Mouse (Mus musculus) forebrain, embryonic 16.5 days (tissue): ENCODE measurements around the gene Capn10. TPM values are rescaled to one million over a fixed set of nuclear protein-coding genes. Genes with fewer than 3 reads are reported as not detected.

ENCODE experiments used
- ATAC-seq: fragments of 200-750 bp; cut with Nextera tagmentation; 2 replicates; pipeline ENCODE4 v1.8.0; 2017; ENCODE audit warnings: mild to moderate bottlenecking, moderate library complexity
- H3K27ac ChIP-seq: fragments of 300-500 bp; sonication (generic); 2 replicates; pipeline ENCODE4 v1.5.1; 2014; ENCODE audit warnings: low read length, control low read depth
- H3K27me3 ChIP-seq: fragments of 300-500 bp; sonication (generic); replicated peaks from 2 replicates; pipeline ENCODE4 v1.6.1; 2014; ENCODE audit warnings: low read length; ENCODE audit not compliant: control insufficient read depth, insufficient read depth
- H3K36me3 ChIP-seq: fragments of 300-500 bp; sonication (generic); 2 replicates; pipeline ENCODE4 v1.6.1; 2014; ENCODE audit not compliant: control insufficient read depth, insufficient read depth
- H3K4me1 ChIP-seq: fragments of 300-500 bp; sonication (generic); replicated peaks from 2 replicates; pipeline ENCODE4 v1.6.1; 2014; ENCODE audit warnings: low read length; ENCODE audit not compliant: control insufficient read depth, insufficient read depth
- H3K4me2 ChIP-seq: fragments of 300-500 bp; sonication (generic); 2 replicates; pipeline ENCODE4 v1.6.1; 2014; ENCODE audit warnings: mild to moderate bottlenecking, low read length, control low read depth
- H3K4me3 ChIP-seq: fragments of 300-500 bp; sonication (generic); replicated peaks from 2 replicates; pipeline ENCODE4 v1.5.1; 2014; ENCODE audit warnings: mild to moderate bottlenecking, low read length, control low read depth
- H3K9ac ChIP-seq: fragments of 300-500 bp; sonication (generic); replicated peaks from 2 replicates; pipeline ENCODE4 v1.6.1; 2014; ENCODE audit warnings: low read depth, low read length, control low read depth
- H3K9me3 ChIP-seq: fragments of 300-500 bp; sonication (generic); 2 replicates; pipeline ENCODE4 v1.6.1; 2016; ENCODE audit warnings: low read length; ENCODE audit not compliant: control insufficient read depth
- WGBS: fragments of 180-500 bp; shearing (Covaris S2); extraction: QIAGEN DNeasy Blood & Tissue Kit; methylation state at CpG from one replicate; pipeline ENCODE4 v1.1.7; 2014; 5-methylcytosine and 5-hydroxymethylcytosine counted together
- polyA plus RNA-seq: library from polyadenylated mRNA; unstranded; fragments of >200 nt; fragmentation: Nextera tagmentation; extraction: Ambion mirVana; gene quantifications from 2 replicates; pipeline ENCODE4 v1.2.1, GENCODE M21; 2015

Capn10 gene
- polyA plus RNA-seq, 1 experiment from 2014 or later: 65.5 TPM

- H3K9me3 ChIP-seq: no peaks in the 10 kb centered on the region
- peaks cover 35% of the 10 kb centered on the region for H3K36me3 ChIP-seq
- no peak overlapping the region for H3K27ac ChIP-seq
- H3K27me3 ChIP-seq: no peaks in the 10 kb centered on the region
- no peak overlapping the region for H3K4me2 ChIP-seq
- ATAC-seq: no peak
- no peak overlapping the region for H3K9ac ChIP-seq
- 80% methylated on average over 4 of the region's 4 CpGs for WGBS
- peaks cover 25% of the 10 kb centered on the region for H3K4me1 ChIP-seq
- H3K4me3 ChIP-seq: no peak overlapping the region
Measured at GRCm38 (mm10) chr1:92914239-92914638, 19.9 kb upstream of the Capn10 start.

GRCm38 (mm10) chr1:92914993-92915392, 19.2 kb upstream of the Capn10 start:
- peaks cover 20% of the 10 kb centered on the region for H3K4me1 ChIP-seq
- H3K4me2 ChIP-seq: no peak overlapping the region
- no peaks in the 10 kb centered on the region for H3K9me3 ChIP-seq
- H3K9ac ChIP-seq: no peak overlapping the region
- H3K4me3 ChIP-seq: no peak overlapping the region
- ATAC-seq: no peak
- no peak overlapping the region for H3K27ac ChIP-seq
- H3K27me3 ChIP-seq: no peaks in the 10 kb centered on the region
- peaks cover 42% of the 10 kb centered on the region for H3K36me3 ChIP-seq
- WGBS: 92% methylated on average over 11 of the region's 11 CpGs

- H3K27ac ChIP-seq: no peak overlapping the region
- H3K27me3 ChIP-seq: no peaks in the 10 kb centered on the region
- no peak overlapping the region for H3K4me2 ChIP-seq
- H3K4me3 ChIP-seq: no peak overlapping the region
- no peak for ATAC-seq
- no peaks in the 10 kb centered on the region for H3K9me3 ChIP-seq
- H3K36me3 ChIP-seq: peaks cover 51% of the 10 kb centered on the region
- H3K4me1 ChIP-seq: peaks cover 15% of the 10 kb centered on the region
- no peak overlapping the region for H3K9ac ChIP-seq
- 96% methylated on average over 9 of the region's 9 CpGs for WGBS
Measured at GRCm38 (mm10) chr1:92916725-92917124, 17.5 kb upstream of the Capn10 start.

GRCm38 (mm10) chr1:92919151-92919550, 15.0 kb upstream of the Capn10 start:
- no peak overlapping the region for H3K9ac ChIP-seq
- H3K36me3 ChIP-seq: peaks cover 51% of the 10 kb centered on the region
- no peak overlapping the region for H3K27ac ChIP-seq
- no peak for ATAC-seq
- H3K9me3 ChIP-seq: no peaks in the 10 kb centered on the region
- no peaks in the 10 kb centered on the region for H3K4me1 ChIP-seq
- H3K4me2 ChIP-seq: no peak overlapping the region
- H3K27me3 ChIP-seq: no peaks in the 10 kb centered on the region
- no peak overlapping the region for H3K4me3 ChIP-seq
- 97% methylated on average over 11 of the region's 11 CpGs for WGBS

DNA sequence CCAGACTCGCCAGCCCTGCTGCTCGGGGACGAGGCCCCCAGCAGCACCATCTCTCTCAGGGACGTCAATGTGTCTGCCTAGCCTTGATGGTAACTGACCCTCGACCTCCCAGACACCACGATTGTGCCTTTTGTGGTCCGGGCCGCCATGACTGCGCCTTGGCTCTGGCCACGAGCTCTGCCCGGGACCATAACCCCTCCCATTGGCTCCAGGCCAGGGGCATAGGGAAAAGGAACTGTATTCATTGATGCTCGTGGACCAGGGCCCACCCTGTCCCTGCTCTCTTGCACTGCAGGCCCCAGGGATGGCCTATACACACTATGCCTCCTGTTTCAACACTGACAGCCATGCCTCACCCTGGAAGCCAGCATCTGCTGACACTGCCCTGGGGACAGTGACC, 14.4 kb upstream of the Capn10 start:
- Histone ChIP-seq H3K9me3 (no peaks in the 10 kb centered on the region), H3K27ac (no peak overlapping the region), H3K36me3 (peaks cover 51% of the 10 kb centered on the region), H3K9ac (no peak overlapping the region), H3K4me1 (no peaks in the 10 kb centered on the region), H3K4me2 (no peak overlapping the region), H3K27me3 (no peaks in the 10 kb centered on the region), H3K4me3 (no peak overlapping the region)
- WGBS: 65% methylated on average over 12 of the region's 12 CpGs
- no peak for ATAC-seq

DNA sequence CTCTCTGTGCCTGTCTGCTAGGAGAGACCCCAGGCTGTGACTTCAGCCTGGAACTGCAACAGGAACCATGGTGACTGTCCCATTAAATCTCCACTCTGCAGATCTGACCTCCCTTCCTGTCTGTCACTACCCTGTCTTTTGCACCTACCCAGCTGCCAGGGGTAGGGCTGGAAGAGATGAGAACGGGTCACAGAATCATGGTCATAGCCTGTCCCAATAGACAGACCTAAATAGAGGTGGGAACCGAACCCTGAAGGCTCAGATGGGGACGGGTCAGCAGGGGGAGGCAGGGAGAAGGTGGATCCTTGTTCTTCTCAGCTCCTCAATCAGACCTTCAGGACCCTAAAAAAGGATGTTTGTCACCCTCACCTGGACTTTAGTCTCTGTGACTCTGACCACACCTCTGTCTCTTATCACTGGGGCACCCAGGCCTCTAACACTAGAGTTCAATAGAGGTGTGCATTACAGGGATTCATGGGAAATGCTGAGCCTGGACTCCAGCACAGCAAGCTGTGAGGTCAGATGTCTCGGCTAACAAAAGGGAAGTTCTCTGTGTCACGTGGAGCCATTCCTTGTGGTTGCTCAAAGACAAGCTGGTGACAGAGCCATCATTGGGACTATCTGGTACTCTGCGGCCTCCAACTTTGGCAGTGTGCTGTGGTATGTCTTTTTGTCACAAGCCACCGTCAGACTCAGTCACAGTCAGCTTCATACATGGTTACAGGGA, 13.5 kb upstream of the Capn10 start:
- no peak for ATAC-seq
- Histone ChIP-seq H3K9me3 (no peaks in the 10 kb centered on the region), H3K9ac (no peak overlapping the region), H3K4me3 (no peak overlapping the region), H3K4me1 (no peaks in the 10 kb centered on the region), H3K27me3 (no peaks in the 10 kb centered on the region), H3K27ac (no peak overlapping the region), H3K36me3 (peaks cover 46% of the 10 kb centered on the region), H3K4me2 (no peak overlapping the region)
- WGBS: 90% methylated on average over 7 of the region's 7 CpGs

- Histone ChIP-seq H3K27ac (no peak overlapping the region), H3K4me1 (no peaks in the 10 kb centered on the region), H3K27me3 (no peaks in the 10 kb centered on the region), H3K4me3 (no peak overlapping the region), H3K9me3 (no peaks in the 10 kb centered on the region), H3K9ac (no peak overlapping the region), H3K4me2 (no peak overlapping the region), H3K36me3 (peaks cover 40% of the 10 kb centered on the region)
- 95% methylated on average over 4 of the region's 4 CpGs for WGBS
- no peak for ATAC-seq
Measured at GRCm38 (mm10) chr1:92921496-92921895, 12.7 kb upstream of the Capn10 start.

GRCm38 (mm10) chr1:92930171-92930706, 3.9 kb upstream of the Capn10 start:
- no peak for ATAC-seq
- Histone ChIP-seq H3K36me3 (no peaks in the 10 kb centered on the region), H3K4me1 (peaks cover 7% of the 10 kb centered on the region), H3K9ac (no peak overlapping the region), H3K9me3 (no peaks in the 10 kb centered on the region), H3K4me3 (no peak overlapping the region), H3K4me2 (no peak overlapping the region), H3K27me3 (0 out of 2 replicates have a peak, but pooled peaks cover 3% of the 10 kb centered on the region), H3K27ac (no peak overlapping the region)
- WGBS: 18% methylated on average over 1 of the region's 1 CpGs

DNA sequence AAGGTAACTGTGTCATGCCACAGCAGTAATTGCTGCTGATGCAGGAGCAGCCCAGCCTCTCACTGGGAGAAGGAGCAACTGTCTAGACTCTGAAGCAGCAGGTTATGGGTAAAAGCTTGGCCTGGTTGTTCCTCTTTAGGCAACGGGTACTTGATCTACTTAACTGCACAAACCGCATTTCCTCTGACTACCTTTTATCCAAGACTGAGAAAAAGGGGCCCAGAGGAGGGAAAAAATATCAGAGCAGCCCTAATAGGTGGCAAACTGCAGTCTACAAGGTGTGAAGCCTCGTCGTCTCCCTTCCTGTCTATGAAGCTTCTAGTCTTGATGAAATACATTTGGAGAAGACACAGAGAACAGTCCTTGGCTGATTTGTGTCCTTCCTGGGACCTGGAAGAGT, 565 bp upstream of the Capn10 start:
- peak overlapping the region; percentile 98 for H3K27ac ChIP-seq
- peak overlapping the region; percentile 78 for H3K4me2 ChIP-seq
- no peaks in the 10 kb centered on the region for H3K9me3 ChIP-seq
- H3K36me3 ChIP-seq: peaks cover 3% of the 10 kb centered on the region
- H3K4me1 ChIP-seq: peaks cover 29% of the 10 kb centered on the region
- H3K4me3 ChIP-seq: peak overlapping the region; percentile 69
- 77% methylated on average over 4 of the region's 4 CpGs for WGBS
- ATAC-seq: no peak
- H3K9ac ChIP-seq: peak overlapping the region; percentile 71
- H3K27me3 ChIP-seq: no peaks in the 10 kb centered on the region
